Mouse (Mus musculus): ENCODE data around the gene Alpk3. TPM values are rescaled to one million over a fixed set of nuclear protein-coding genes. Genes with fewer than 3 reads are reported as not detected.

Alpk3 gene
- polyA plus RNA-seq, 1 experiment from 2014 or later: 0.19 TPM

- 61% methylated on average over 3 of the region's 3 CpGs for WGBS
- Histone ChIP-seq H3K9me3 (replicated peaks) (no peaks in the 10 kb centered on the region), H3K4me1 (peaks cover 38% of the 10 kb centered on the region), H3K27ac (peak overlapping the region; percentile 67), H3K4me3 (no peak overlapping the region), H3K27me3 (ENCODE audit: low read depth, poor library complexity, severe bottlenecking) (no peaks in the 10 kb centered on the region), H3K36me3 (no peaks in the 10 kb centered on the region)
- DNase-seq (ENCODE audit: low spot score): no peak
Observed at GRCm38 (mm10) chr7:81121099-81121498, 63.7 kb downstream of the Alpk3 start.

DNA sequence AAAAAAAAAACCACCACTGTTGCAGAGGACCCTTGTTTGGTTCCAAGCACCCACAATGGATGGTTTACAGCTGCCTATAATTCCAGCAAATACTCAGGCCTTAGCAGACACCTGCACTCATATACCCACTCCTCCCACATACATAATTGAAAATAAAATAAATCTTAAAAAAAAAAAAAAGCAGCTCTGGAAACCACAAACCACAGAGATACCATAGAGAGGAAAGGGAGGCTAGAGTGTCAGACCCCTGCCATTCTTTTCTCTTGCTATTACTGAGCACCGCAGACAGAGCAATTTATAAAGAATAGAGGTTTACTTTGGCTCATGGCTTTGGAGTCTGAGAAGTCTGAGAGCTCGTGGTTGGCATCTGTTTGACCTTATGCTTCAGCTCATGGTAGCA, 65.4 kb downstream of the Alpk3 start:
- Histone ChIP-seq H3K27me3 (ENCODE audit: low read depth, poor library complexity, severe bottlenecking) (no peaks in the 10 kb centered on the region), H3K4me3 (no peak overlapping the region), H3K36me3 (no peaks in the 10 kb centered on the region), H3K27ac (no peak overlapping the region), H3K4me1 (peaks cover 40% of the 10 kb centered on the region), H3K9me3 (replicated peaks) (no peaks in the 10 kb centered on the region)
- WGBS: 93% methylated on average over 2 of the region's 2 CpGs
- no peak for DNase-seq (ENCODE audit: low spot score)

- Histone ChIP-seq H3K36me3 (no peaks in the 10 kb centered on the region), H3K4me3 (no peak overlapping the region), H3K27ac (no peak overlapping the region; the same call in 1 of the 2 replicates), H3K9me3 (replicated peaks) (no peaks in the 10 kb centered on the region), H3K27me3 (ENCODE audit: low read depth, poor library complexity, severe bottlenecking) (no peaks in the 10 kb centered on the region), H3K4me1 (peaks cover 44% of the 10 kb centered on the region)
- WGBS: 88% methylated on average over 5 of the region's 5 CpGs
- no peak for DNase-seq (ENCODE audit: low spot score)
Observed at GRCm38 (mm10) chr7:81123553-81123952, 66.2 kb downstream of the Alpk3 start.

DNA sequence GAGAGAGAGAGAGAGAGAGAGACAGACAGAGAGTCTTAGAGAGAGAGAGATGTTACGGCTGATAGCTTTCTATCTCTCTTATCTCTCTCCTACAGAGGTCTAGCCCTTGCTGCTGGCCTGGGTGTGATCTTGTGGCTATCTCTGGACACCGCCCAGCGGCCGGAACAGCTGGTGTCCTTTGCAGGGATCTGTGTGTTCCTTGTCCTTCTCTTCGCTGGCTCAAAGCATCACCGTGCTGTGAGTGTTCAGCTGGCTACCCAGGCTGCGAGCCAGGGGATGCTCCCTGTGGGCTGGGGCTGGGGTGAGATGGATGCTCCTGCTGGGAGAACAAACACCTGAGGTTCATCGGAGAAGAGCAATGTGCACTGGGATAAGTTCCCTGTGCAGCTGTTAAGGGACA, 67.4 kb downstream of the Alpk3 start:
- H3K27me3 ChIP-seq (ENCODE audit: low read depth, poor library complexity, severe bottlenecking): no peaks in the 10 kb centered on the region
- H3K27ac ChIP-seq: peak overlapping the region; percentile 53; the same call in 1 of the 2 replicates
- no peaks in the 10 kb centered on the region for H3K36me3 ChIP-seq
- WGBS: 79% methylated on average over 8 of the region's 8 CpGs
- no peak overlapping the region for H3K4me3 ChIP-seq
- no peak for DNase-seq (ENCODE audit: low spot score)
- peaks cover 56% of the 10 kb centered on the region for H3K4me1 ChIP-seq
- H3K9me3 ChIP-seq (replicated peaks): no peaks in the 10 kb centered on the region

DNA sequence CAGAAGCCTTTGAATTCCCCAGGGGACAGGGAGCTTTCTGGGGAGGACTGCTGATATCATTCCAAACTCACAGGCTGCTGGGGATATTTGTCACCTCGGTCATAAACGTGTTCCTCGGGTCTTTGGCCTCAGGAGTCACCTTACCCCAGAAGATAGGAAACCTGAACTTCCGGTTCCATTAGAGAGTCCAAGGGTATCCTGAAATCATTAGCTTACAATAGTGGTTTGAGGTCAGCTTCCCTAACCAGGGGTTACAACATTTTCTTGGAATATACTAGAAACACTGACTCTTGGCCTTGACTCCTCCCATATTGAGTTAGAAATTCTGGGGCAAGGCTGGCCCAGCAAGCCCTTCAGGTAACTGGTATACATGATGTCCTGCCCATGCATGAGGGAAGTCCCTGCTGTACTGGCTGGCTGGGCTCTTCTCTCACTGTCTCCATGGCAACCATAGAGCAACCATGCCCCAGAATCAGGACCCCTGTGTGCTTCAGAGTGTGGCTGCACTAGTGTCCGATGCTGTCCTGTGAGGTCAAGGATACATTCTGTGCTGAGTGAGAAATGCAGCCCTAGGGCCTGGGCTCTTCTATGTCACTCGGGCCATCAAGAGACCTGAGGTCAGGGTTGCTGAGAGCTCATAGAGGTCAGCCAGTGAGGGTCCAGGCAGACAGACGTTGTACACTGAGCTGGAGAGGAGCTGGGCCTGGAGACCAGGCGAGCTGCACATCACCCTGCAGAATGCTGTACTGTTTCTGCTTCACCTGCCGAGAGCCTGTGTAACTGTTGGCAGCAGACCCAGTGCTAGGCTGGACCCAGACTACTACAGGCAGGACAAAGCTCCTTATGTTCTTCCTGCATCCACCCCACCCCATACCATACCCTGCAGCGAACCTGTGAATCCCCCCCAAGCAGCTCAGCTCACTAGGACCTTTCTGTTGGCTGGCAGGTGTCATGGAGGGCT, 68.1 kb downstream of the Alpk3 start:
- Histone ChIP-seq H3K36me3 (no peaks in the 10 kb centered on the region), H3K4me1 (peaks cover 53% of the 10 kb centered on the region), H3K9me3 (replicated peaks) (no peaks in the 10 kb centered on the region), H3K4me3 (no peak overlapping the region), H3K27ac (peak overlapping the region; percentile 53; the same call in 1 of the 2 replicates), H3K27me3 (ENCODE audit: low read depth, poor library complexity, severe bottlenecking) (no peaks in the 10 kb centered on the region)
- 79% methylated on average over 10 of the region's 10 CpGs for WGBS
- DNase-seq (ENCODE audit: low spot score): no peak

- H3K27ac ChIP-seq: peak overlapping the region; percentile 62
Observed at GRCm38 (mm10) chr7:81131864-81132263, 74.5 kb downstream of the Alpk3 start.

DNA sequence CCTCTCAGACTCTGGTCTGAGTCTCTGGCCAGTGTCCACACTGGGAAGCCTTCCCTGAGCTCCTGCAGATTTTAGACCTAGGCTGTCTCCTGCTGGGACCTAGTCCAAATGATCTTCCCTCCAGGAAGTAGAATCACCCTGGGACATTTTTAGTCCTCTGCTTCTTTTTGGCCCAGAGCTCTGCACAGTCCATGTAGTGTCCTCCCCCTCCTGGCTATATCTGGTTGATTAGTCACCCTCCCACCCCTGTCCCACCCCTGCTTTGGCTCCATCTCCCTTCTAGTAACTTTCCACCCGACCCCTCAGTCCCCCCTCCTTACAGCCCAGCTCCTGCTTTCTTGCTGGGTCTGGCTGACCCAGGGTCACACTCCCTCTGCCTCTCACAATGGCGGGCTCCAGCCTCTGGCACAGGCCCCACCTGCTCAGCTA, 75.5 kb downstream of the Alpk3 start:
- Histone ChIP-seq H3K36me3 (no peaks in the 10 kb centered on the region), H3K4me3 (no peak overlapping the region), H3K27ac (peak overlapping the region; percentile 62), H3K9me3 (replicated peaks) (no peaks in the 10 kb centered on the region), H3K27me3 (ENCODE audit: low read depth, poor library complexity, severe bottlenecking) (no peaks in the 10 kb centered on the region), H3K4me1 (peaks cover 66% of the 10 kb centered on the region)
- WGBS: 12% methylated on average over 2 of the region's 2 CpGs
- DNase-seq (ENCODE audit: low spot score): no peak

More at GRCm38 (mm10) chr7:81131864-81132263, 74.5 kb downstream of the Alpk3 start:
- Histone ChIP-seq H3K36me3 (no peaks in the 10 kb centered on the region), H3K4me1 (peaks cover 66% of the 10 kb centered on the region), H3K4me3 (peak overlapping the region; percentile 8; the same call in 1 of the 2 replicates), H3K9me3 (replicated peaks) (no peaks in the 10 kb centered on the region), H3K27me3 (ENCODE audit: low read depth, poor library complexity, severe bottlenecking) (no peaks in the 10 kb centered on the region)
- DNase-seq (ENCODE audit: low spot score): peak; percentile 71
- WGBS: 28% methylated on average over 7 of the region's 7 CpGs

DNA sequence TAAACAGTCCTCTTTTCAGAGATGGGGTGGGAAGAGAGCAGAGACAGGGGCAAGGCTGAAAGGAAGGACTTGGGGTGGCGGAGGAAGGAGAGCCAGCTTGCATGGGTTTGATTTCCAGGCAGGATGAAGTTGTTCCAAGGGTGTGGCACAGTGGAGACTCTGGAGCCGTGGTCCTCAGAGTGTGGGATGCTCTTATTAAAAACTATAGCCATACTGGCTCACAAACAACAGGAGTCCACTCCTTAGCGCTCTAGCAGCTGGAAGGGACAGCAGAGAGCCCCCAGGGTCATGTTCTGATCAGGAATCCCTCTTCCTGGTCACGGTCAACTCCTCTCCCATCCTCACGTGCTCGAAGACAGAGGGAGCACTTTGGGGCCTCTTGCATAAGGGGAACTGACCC, 76.0 kb downstream of the Alpk3 start:
- Histone ChIP-seq H3K27me3 (ENCODE audit: low read depth, poor library complexity, severe bottlenecking) (no peaks in the 10 kb centered on the region), H3K4me1 (peaks cover 64% of the 10 kb centered on the region), H3K27ac (peak overlapping the region; percentile 62), H3K9me3 (replicated peaks) (no peaks in the 10 kb centered on the region), H3K36me3 (no peaks in the 10 kb centered on the region), H3K4me3 (no peak overlapping the region)
- no peak for DNase-seq (ENCODE audit: low spot score)
- 81% methylated on average over 6 of the region's 6 CpGs for WGBS

- peaks cover 59% of the 10 kb centered on the region for H3K4me1 ChIP-seq
- no peak overlapping the region for H3K4me3 ChIP-seq
- no peaks in the 10 kb centered on the region for H3K36me3 ChIP-seq
- no peak for DNase-seq (ENCODE audit: low spot score)
- WGBS: 81% methylated on average over 2 of the region's 2 CpGs
- H3K27ac ChIP-seq: peak overlapping the region; percentile 62
- H3K27me3 ChIP-seq (ENCODE audit: low read depth, poor library complexity, severe bottlenecking): no peaks in the 10 kb centered on the region
- no peaks in the 10 kb centered on the region for H3K9me3 ChIP-seq (replicated peaks)
Observed at GRCm38 (mm10) chr7:81133941-81134340, 76.5 kb downstream of the Alpk3 start.

- Histone ChIP-seq H3K36me3 (no peaks in the 10 kb centered on the region), H3K4me1 (peaks cover 52% of the 10 kb centered on the region), H3K27ac (peak overlapping the region; percentile 62), H3K4me3 (peak overlapping the region; percentile 33; the same call in 1 of the 2 replicates), H3K9me3 (replicated peaks) (no peaks in the 10 kb centered on the region), H3K27me3 (ENCODE audit: low read depth, poor library complexity, severe bottlenecking) (no peaks in the 10 kb centered on the region)
- peak; percentile 81 for DNase-seq (ENCODE audit: low spot score)
- 24% methylated on average over 9 of the region's 9 CpGs for WGBS
Observed at GRCm38 (mm10) chr7:81134614-81135067, 77.2 kb downstream of the Alpk3 start.

GRCm38 (mm10) chr7:81137292-81137691, 79.9 kb downstream of the Alpk3 start:
- no peaks in the 10 kb centered on the region for H3K9me3 ChIP-seq (replicated peaks)
- H3K4me3 ChIP-seq: no peak overlapping the region
- H3K36me3 ChIP-seq: no peaks in the 10 kb centered on the region
- 86% methylated on average over 5 of the region's 5 CpGs for WGBS
- DNase-seq (ENCODE audit: low spot score): no peak
- no peak overlapping the region for H3K27ac ChIP-seq
- peaks cover 30% of the 10 kb centered on the region for H3K4me1 ChIP-seq
- no peaks in the 10 kb centered on the region for H3K27me3 ChIP-seq (ENCODE audit: low read depth, poor library complexity, severe bottlenecking)

GRCm38 (mm10) chr7:81139100-81139499, 81.7 kb downstream of the Alpk3 start:
- no peak for DNase-seq (ENCODE audit: low spot score)
- Histone ChIP-seq H3K27ac (no peak overlapping the region), H3K27me3 (ENCODE audit: low read depth, poor library complexity, severe bottlenecking) (no peaks in the 10 kb centered on the region), H3K9me3 (replicated peaks) (no peaks in the 10 kb centered on the region), H3K36me3 (no peaks in the 10 kb centered on the region), H3K4me3 (no peak overlapping the region), H3K4me1 (peaks cover 12% of the 10 kb centered on the region)
- WGBS: 93% methylated on average over 7 of the region's 7 CpGs

GRCm38 (mm10) chr7:81139671-81140404, 82.4 kb downstream of the Alpk3 start:
- H3K36me3 ChIP-seq: no peaks in the 10 kb centered on the region
- 93% methylated on average over 5 of the region's 5 CpGs for WGBS
- DNase-seq (ENCODE audit: low spot score): no peak
- no peak overlapping the region for H3K4me3 ChIP-seq
- no peak overlapping the region for H3K27ac ChIP-seq
- no peaks in the 10 kb centered on the region for H3K27me3 ChIP-seq (ENCODE audit: low read depth, poor library complexity, severe bottlenecking)
- peaks cover 5% of the 10 kb centered on the region for H3K4me1 ChIP-seq
- H3K9me3 ChIP-seq (replicated peaks): no peaks in the 10 kb centered on the region
